Mouse (Mus musculus) liver, embryonic 13.5 days (tissue): ENCODE measurements around the gene Pemt. TPM values are rescaled to one million over a fixed set of nuclear protein-coding genes. Genes with fewer than 3 reads are reported as not detected.

Experiments
- ATAC-seq: fragments of 200-750 bp; cut with Nextera tagmentation; 2 replicates; pipeline ENCODE4 v1.8.0; 2017; ENCODE audit warnings: low read depth, mild to moderate bottlenecking, moderate number of reproducible peaks, moderate library complexity
- DNase-seq: peaks from one replicate; pipeline ENCODE4 v3.0.0; 2022
- H3K27ac ChIP-seq: fragments of 300-500 bp; sonication (generic); 2 replicates; pipeline ENCODE4 v1.5.1; 2015; ENCODE audit warnings: moderate library complexity, mild to moderate bottlenecking, inconsistent platforms
- H3K27me3 ChIP-seq: fragments of 300-500 bp; sonication (generic); 2 replicates; pipeline ENCODE4 v1.6.1; 2015; ENCODE audit warnings: mild to moderate bottlenecking, inconsistent platforms
- H3K36me3 ChIP-seq: fragments of 300-500 bp; sonication (generic); 2 replicates; pipeline ENCODE4 v1.6.1; 2015; ENCODE audit warnings: mild to moderate bottlenecking, inconsistent platforms
- H3K4me1 ChIP-seq: fragments of 300-500 bp; sonication (generic); replicated peaks from 2 replicates; pipeline ENCODE4 v1.6.1; 2015; ENCODE audit warnings: inconsistent platforms
- H3K4me2 ChIP-seq: fragments of 300-500 bp; sonication (generic); 2 replicates; pipeline ENCODE4 v1.6.1; 2015; ENCODE audit warnings: inconsistent platforms, mild to moderate bottlenecking, moderate library complexity
- H3K4me3 ChIP-seq: fragments of 300-500 bp; sonication (generic); replicated peaks from 2 replicates; pipeline ENCODE4 v1.5.1; 2015; ENCODE audit warnings: mild to moderate bottlenecking, inconsistent platforms
- H3K9ac ChIP-seq: fragments of 300-500 bp; sonication (generic); 2 replicates; pipeline ENCODE4 v1.6.1; 2015; ENCODE audit warnings: mild to moderate bottlenecking, inconsistent platforms
- H3K9me3 ChIP-seq: fragments of 300-500 bp; sonication (generic); replicated peaks from 2 replicates; pipeline ENCODE4 v1.6.1; 2016; ENCODE audit warnings: inconsistent platforms
- WGBS: fragments of 180-500 bp; shearing (Covaris S2); methylation state at CpG from one replicate; pipeline ENCODE4 v1.1.7; 2015; ENCODE audit not compliant: insufficient replicate concordance; 5-methylcytosine and 5-hydroxymethylcytosine counted together
- polyA plus RNA-seq: library from polyadenylated mRNA; unstranded; fragments of >200 nt; fragmentation: Nextera tagmentation; extraction: Ambion mirVana; gene quantifications from 2 replicates; pipeline ENCODE4 v1.2.1, GENCODE M21; 2015

Gene Pemt
- polyA plus RNA-seq, 1 experiment from 2014 or later: 7.7 TPM

DNA sequence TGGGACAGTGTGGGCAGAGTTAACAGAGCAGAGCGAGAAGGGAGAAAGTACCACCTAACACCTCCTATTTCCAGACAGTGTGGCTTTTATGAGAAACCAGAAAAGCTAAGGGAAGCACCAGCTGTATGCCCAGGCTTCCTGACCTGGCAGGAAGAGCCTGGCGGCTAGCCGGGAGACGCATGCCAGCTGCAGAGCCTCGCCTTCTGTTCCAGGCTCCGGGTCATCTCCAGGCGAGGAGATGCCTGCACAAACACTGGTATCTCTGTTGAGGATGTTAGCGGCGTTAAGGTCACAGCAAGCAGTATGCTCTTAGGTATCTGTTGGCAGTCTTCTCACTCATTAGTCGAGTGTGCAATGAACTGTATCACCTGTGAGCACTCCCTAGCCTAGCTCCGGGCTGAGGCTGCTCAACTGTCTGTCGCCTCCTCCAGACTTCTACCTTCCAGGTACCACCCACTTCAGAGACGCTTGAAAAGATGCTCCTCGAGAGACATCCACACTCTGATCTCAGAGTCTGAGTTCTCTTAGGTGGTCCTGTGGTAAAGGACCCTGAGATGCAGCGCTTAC, 27.7 kb upstream of the Pemt start:
- Histone ChIP-seq H3K4me1 (peaks cover 14% of the 10 kb centered on the region), H3K9ac (no peak overlapping the region), H3K4me3 (no peak overlapping the region), H3K9me3 (no peaks in the 10 kb centered on the region), H3K36me3 (no peaks in the 10 kb centered on the region), H3K27me3 (no peaks in the 10 kb centered on the region), H3K27ac (no peak overlapping the region), H3K4me2 (no peak overlapping the region)
- ATAC-seq: no peak
- WGBS: 71% methylated on average over 15 of the region's 15 CpGs
- DNase-seq: no peak

GRCm38 (mm10) chr11:60073121-60073520, 26.8 kb upstream of the Pemt start:
- ATAC-seq (no peak), DNase-seq (no peak)
- H3K4me3 ChIP-seq: no peak overlapping the region
- H3K27ac ChIP-seq: no peak overlapping the region
- H3K36me3 ChIP-seq: no peaks in the 10 kb centered on the region
- H3K4me1 ChIP-seq: peaks cover 14% of the 10 kb centered on the region
- no peaks in the 10 kb centered on the region for H3K9me3 ChIP-seq
- H3K9ac ChIP-seq: no peak overlapping the region
- no peak overlapping the region for H3K4me2 ChIP-seq
- H3K27me3 ChIP-seq: no peaks in the 10 kb centered on the region

DNA sequence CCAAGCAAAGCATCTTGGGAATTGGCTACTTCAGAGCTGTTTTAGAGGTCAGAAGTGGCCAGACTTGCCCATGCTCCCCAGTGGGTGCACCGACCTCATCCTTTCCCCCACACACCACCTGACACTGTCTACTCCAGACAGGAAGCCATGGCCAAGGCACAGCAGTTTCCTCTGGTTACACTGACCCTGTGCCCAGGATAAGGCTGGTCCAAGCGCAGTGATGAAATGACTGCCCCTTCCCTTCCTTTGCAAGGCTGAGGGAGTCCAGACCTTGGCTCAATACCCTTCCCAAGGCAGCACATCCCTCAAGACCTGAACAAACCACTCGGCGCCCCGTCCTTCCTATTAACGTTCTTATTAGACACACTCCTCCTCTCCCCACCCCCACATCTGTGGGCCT, 24.9 kb upstream of the Pemt start:
- H3K36me3 ChIP-seq: no peaks in the 10 kb centered on the region
- ATAC-seq (no peak), DNase-seq (no peak)
- no peak overlapping the region for H3K9ac ChIP-seq
- H3K27me3 ChIP-seq: no peaks in the 10 kb centered on the region
- no peak overlapping the region for H3K4me2 ChIP-seq
- 59% methylated on average over 6 of the region's 6 CpGs for whole genome bisulfite sequencing
- peaks cover 14% of the 10 kb centered on the region for H3K4me1 ChIP-seq
- H3K27ac ChIP-seq: no peak overlapping the region
- no peak overlapping the region for H3K4me3 ChIP-seq
- H3K9me3 ChIP-seq: no peaks in the 10 kb centered on the region

GRCm38 (mm10) chr11:60070599-60070998, 24.3 kb upstream of the Pemt start:
- Histone ChIP-seq H3K9me3 (no peaks in the 10 kb centered on the region), H3K9ac (no peak overlapping the region), H3K27me3 (no peaks in the 10 kb centered on the region), H3K36me3 (no peaks in the 10 kb centered on the region), H3K4me1 (peaks cover 14% of the 10 kb centered on the region; the same call in 1 of the 2 replicates), H3K4me3 (no peak overlapping the region), H3K27ac (no peak overlapping the region), H3K4me2 (no peak overlapping the region)
- peak; percentile 34 for DNase-seq
- 29% methylated on average over 8 of the region's 8 CpGs for WGBS
- no peak for ATAC-seq

DNA sequence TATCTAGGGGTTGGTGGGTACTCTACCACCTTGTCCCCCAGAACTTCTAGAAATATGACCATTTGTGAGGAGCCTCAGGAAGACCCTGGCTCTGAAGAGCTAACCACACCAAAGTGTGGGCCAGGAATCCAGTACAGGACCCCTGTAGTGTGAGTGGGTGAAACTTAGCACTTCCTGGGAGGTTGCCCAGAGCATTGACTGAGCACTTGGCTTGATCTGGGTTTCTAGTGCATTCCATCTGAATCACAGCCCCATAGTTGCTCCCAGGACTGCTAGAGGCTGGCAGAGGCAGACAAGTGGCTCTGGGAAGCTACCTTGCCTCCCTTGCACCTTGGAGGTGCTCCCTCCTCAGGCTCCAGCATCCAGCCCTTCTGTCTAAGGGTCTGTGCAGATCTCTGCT, 22.3 kb upstream of the Pemt start:
- no peaks in the 10 kb centered on the region for H3K27me3 ChIP-seq
- DNase-seq (no peak), ATAC-seq (no peak)

DNA sequence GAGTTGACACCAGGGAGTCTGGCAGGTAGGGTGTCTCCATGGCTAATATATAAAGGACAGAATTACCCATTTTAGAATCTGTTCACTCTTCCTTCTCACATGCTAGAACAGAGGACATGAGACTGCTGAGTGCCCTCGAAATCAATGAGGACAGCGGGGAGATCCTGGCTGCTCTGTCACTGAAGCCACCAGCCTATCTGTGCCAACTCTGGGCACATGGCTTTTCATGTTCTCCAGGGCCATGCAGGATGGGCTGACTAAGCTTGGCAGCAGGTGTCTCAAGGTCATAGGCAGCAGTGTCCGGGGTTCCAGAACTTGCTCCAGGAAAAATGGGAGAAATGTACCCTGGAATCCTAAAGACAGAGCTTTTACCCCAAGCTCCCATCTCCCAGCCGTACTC, 21.4 kb upstream of the Pemt start:
- Histone ChIP-seq H3K4me1 (peaks cover 14% of the 10 kb centered on the region; the same call in 1 of the 2 replicates), H3K9me3 (no peaks in the 10 kb centered on the region), H3K27ac (no peak overlapping the region), H3K9ac (no peak overlapping the region), H3K4me3 (no peak overlapping the region), H3K36me3 (no peaks in the 10 kb centered on the region), H3K4me2 (no peak overlapping the region), H3K27me3 (no peaks in the 10 kb centered on the region)
- 68% methylated on average over 4 of the region's 4 CpGs for WGBS
- ATAC-seq (no peak), DNase-seq (no peak)

More for the DNA sequence above, 22.3 kb upstream of the Pemt start:
- H3K9me3 ChIP-seq: no peaks in the 10 kb centered on the region
- H3K4me1 ChIP-seq: peaks cover 14% of the 10 kb centered on the region; the same call in 1 of the 2 replicates
- no peaks in the 10 kb centered on the region for H3K36me3 ChIP-seq
- H3K27ac ChIP-seq: no peak overlapping the region
- H3K4me2 ChIP-seq: no peak overlapping the region
- no peak overlapping the region for H3K9ac ChIP-seq
- no peak overlapping the region for H3K4me3 ChIP-seq

- no peaks in the 10 kb centered on the region for H3K9me3 ChIP-seq
- 65% methylated on average over 1 of the region's 1 CpGs for WGBS
- no peak for ATAC-seq
These were observed 19.0 kb upstream of the Pemt start for GRCm38 (mm10) chr11:60065267-60065666.

DNA sequence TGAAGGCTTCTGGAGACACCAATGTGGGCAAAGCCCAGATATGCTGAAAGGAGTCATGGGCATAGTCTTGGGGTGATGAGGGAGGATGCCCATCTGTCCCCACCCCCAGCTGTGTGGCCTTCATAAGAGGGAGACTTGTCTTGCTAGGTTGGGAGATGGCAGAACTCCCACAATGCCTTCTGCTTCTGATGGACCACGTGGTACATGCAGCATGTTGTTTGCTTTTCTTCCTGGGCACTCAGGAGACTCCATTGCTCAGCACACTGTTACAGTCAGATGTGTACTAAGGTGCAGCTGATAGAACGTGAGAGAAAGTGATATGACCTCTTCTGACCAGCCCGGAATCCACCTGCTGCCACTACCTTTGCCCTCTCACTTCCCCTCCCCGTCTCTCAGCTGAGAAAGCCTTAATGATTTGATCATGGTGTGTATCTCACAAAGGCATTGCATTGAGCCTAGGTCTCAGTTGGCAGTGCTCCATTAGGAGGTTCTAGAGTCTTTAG, 15.3 kb upstream of the Pemt start:
- Histone ChIP-seq H3K36me3 (no peaks in the 10 kb centered on the region), H3K9me3 (no peaks in the 10 kb centered on the region), H3K27ac (no peak overlapping the region), H3K4me3 (no peak overlapping the region), H3K4me2 (no peak overlapping the region), H3K27me3 (0 out of 2 replicates have a peak, but pooled peaks cover 7% of the 10 kb centered on the region), H3K9ac (no peak overlapping the region), H3K4me1 (peaks cover 12% of the 10 kb centered on the region)
- no peak for DNase-seq
- 58% methylated on average over 4 of the region's 4 CpGs for WGBS
- ATAC-seq: no peak

More at GRCm38 (mm10) chr11:60065267-60065666, 19.0 kb upstream of the Pemt start:
- Histone ChIP-seq H3K4me3 (no peak overlapping the region), H3K27ac (no peak overlapping the region), H3K4me1 (no peaks in the 10 kb centered on the region), H3K9ac (no peak overlapping the region), H3K36me3 (no peaks in the 10 kb centered on the region), H3K4me2 (no peak overlapping the region), H3K27me3 (0 out of 2 replicates have a peak, but pooled peaks cover 4% of the 10 kb centered on the region)
- DNase-seq: no peak

GRCm38 (mm10) chr11:60060026-60060425, 13.7 kb upstream of the Pemt start:
- no peak overlapping the region for H3K9ac ChIP-seq
- ATAC-seq: no peak
- H3K27ac ChIP-seq: no peak overlapping the region
- peaks cover 20% of the 10 kb centered on the region for H3K4me1 ChIP-seq
- DNase-seq: no peak
- no peak overlapping the region for H3K4me2 ChIP-seq
- no peak overlapping the region for H3K4me3 ChIP-seq
- H3K9me3 ChIP-seq: no peaks in the 10 kb centered on the region
- H3K36me3 ChIP-seq: no peaks in the 10 kb centered on the region
- 0 out of 2 replicates have a peak, but pooled peaks cover 7% of the 10 kb centered on the region for H3K27me3 ChIP-seq
- whole genome bisulfite sequencing: 75% methylated on average over 2 of the region's 2 CpGs

DNA sequence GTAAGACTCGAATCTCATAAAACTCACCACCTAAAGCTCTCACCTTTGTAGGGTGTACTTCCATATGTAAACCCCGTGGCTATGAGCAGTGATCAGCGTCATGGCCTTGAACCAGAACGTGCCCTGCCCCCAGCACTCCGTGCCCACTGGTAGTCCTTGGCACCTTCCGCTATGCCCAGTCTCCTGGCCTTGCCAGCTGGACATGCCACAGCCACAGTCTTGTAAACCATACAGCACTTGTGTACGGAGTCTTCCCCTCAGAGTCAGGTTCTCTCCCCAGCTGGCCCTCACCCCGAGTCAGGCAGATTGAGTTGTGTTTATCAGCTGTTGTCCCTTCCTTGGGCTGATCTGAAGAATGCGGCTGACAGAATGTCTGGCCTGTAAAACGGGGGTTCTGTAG, 12.2 kb upstream of the Pemt start:
- DNase-seq: no peak
- Histone ChIP-seq H3K4me3 (no peak overlapping the region), H3K4me2 (no peak overlapping the region), H3K27me3 (0 out of 2 replicates have a peak, but pooled peaks cover 7% of the 10 kb centered on the region), H3K4me1 (peaks cover 20% of the 10 kb centered on the region), H3K9me3 (no peaks in the 10 kb centered on the region), H3K36me3 (no peaks in the 10 kb centered on the region), H3K9ac (no peak overlapping the region), H3K27ac (no peak overlapping the region)
- no peak for ATAC-seq
- WGBS: 62% methylated on average over 10 of the region's 10 CpGs

- no peaks in the 10 kb centered on the region for H3K9me3 ChIP-seq
- H3K36me3 ChIP-seq: no peaks in the 10 kb centered on the region
- H3K27ac ChIP-seq: no peak overlapping the region
- DNase-seq (no peak), ATAC-seq (no peak)
- H3K4me2 ChIP-seq: no peak overlapping the region
- H3K9ac ChIP-seq: no peak overlapping the region
- peaks cover 20% of the 10 kb centered on the region for H3K4me1 ChIP-seq
- H3K4me3 ChIP-seq: no peak overlapping the region
- 61% methylated on average over 2 of the region's 2 CpGs for WGBS
- H3K27me3 ChIP-seq: 0 out of 2 replicates have a peak, but pooled peaks cover 7% of the 10 kb centered on the region
These were observed 11.7 kb upstream of the Pemt start for GRCm38 (mm10) chr11:60057987-60058386.

- H3K9me3 ChIP-seq: no peaks in the 10 kb centered on the region
- 46% methylated on average over 6 of the region's 6 CpGs for WGBS
- ATAC-seq: peak; percentile 61; the same call in 1 of the 2 replicates
These were observed 10.2 kb upstream of the Pemt start for GRCm38 (mm10) chr11:60056520-60056919.

More at GRCm38 (mm10) chr11:60056520-60056919, 10.2 kb upstream of the Pemt start:
- Histone ChIP-seq H3K27ac (no peak overlapping the region), H3K27me3 (0 out of 2 replicates have a peak, but pooled peaks cover 3% of the 10 kb centered on the region), H3K36me3 (no peaks in the 10 kb centered on the region), H3K4me2 (no peak overlapping the region), H3K4me3 (no peak overlapping the region), H3K4me1 (peaks cover 20% of the 10 kb centered on the region), H3K9ac (no peak overlapping the region)
- DNase-seq: no peak
